Mouse (Mus musculus) brain, embryonic 14.5 days (tissue): ENCODE measurements around the gene Scly.

Experiments
- CTCF ChIP-seq: fragments of 200-500 bp; IDR thresholded peaks from 2 replicates; pipeline ENCODE4 v1.5.1; 2012; ENCODE audit warnings: inconsistent platforms, mild to moderate bottlenecking, moderate library complexity, borderline replicate concordance; ENCODE audit not compliant: insufficient read depth, insufficient read length; ENCODE audit errors: extremely low read depth
- POLR2A ChIP-seq: fragments of 200-500 bp; IDR thresholded peaks from 2 replicates; pipeline ENCODE4 v1.6.1; 2012; ENCODE audit warnings: mild to moderate bottlenecking, inconsistent platforms, borderline replicate concordance; ENCODE audit not compliant: poor library complexity, insufficient read depth, insufficient read length, severe bottlenecking; ENCODE audit errors: extremely low read depth

GRCm38 (mm10) chr1:91362113-91362512 is 64.0 kb downstream of the Scly start:
- TF ChIP-seq POLR2A (no peak), CTCF (no peak)
